Mouse (Mus musculus): ENCODE measurements around the gene Syncrip. TPM values are rescaled to one million over a fixed set of nuclear protein-coding genes. Genes with fewer than 3 reads are reported as not detected.
A peak's percentile ranks its signal among the peaks of the same experiment; 100 is the strongest.
"Not testable (repeated sequence)": the region's sequence is repeated elsewhere in the genome, so short reads cannot be mapped to it uniquely, and the experiment has no call there.

Syncrip gene
- polyA plus RNA-seq, 1 experiment, result 7.2 TPM

- H3K4me3 ChIP-seq (ENCODE audit: insufficient read depth, low read depth, low read length), result peak overlapping the region; percentile 57
- no peak for DNase-seq
- no peaks in the 10 kb centered on the region; the same call in 1 of the 2 replicates for H3K4me1 ChIP-seq (ENCODE audit: control insufficient read depth, insufficient read depth, low read length)
- H3K27ac ChIP-seq (ENCODE audit: insufficient read depth, low read depth, low read length), result peak overlapping the region; percentile 37
- no peaks in the 10 kb centered on the region for H3K36me3 ChIP-seq (ENCODE audit: control insufficient read depth, insufficient read depth, low read length)
- TF ChIP-seq POLR2A (IDR thresholded peaks at IDR 0.05; ENCODE audit: low read depth, low read length) (no peak), CTCF (conservative IDR thresholded peaks at IDR 0.05; ENCODE audit: insufficient read depth, insufficient read length, low read depth, low read length) (no peak)
- 1% methylated on average over 50 of the region's 52 CpGs for WGBS
- H3K27me3 ChIP-seq (replicated peaks; ENCODE audit: control insufficient read depth, insufficient read depth, low read length), result no peaks in the 10 kb centered on the region
Measured at GRCm38 (mm10) chr9:88482829-88483396, 539 bp upstream of the Syncrip start.

- Histone ChIP-seq H3K36me3 (ENCODE audit: control insufficient read depth, insufficient read depth, low read length) (no peaks in the 10 kb centered on the region; the same call in 1 of the 2 replicates), H3K27me3 (replicated peaks; ENCODE audit: control insufficient read depth, insufficient read depth, low read length) (no peaks in the 10 kb centered on the region), H3K4me3 (ENCODE audit: insufficient read depth, low read depth, low read length) (peak overlapping the region; percentile 78), H3K4me1 (ENCODE audit: control insufficient read depth, insufficient read depth, low read length) (no peaks in the 10 kb centered on the region; the same call in 1 of the 2 replicates), H3K27ac (ENCODE audit: insufficient read depth, low read depth, low read length) (peak overlapping the region; percentile 76)
- under 1% methylated on average over 41 of the region's 43 CpGs for WGBS
- no peak for TF ChIP-seq POLR2A (IDR thresholded peaks at IDR 0.05; ENCODE audit: low read depth, low read length)
- no peak for TF ChIP-seq CTCF (conservative IDR thresholded peaks at IDR 0.05; ENCODE audit: insufficient read depth, insufficient read length, low read depth, low read length)
- DNase-seq, result peak; percentile 60
Measured at GRCm38 (mm10) chr9:88481791-88482160, 598 bp downstream of the Syncrip start.

GRCm38 (mm10) chr9:88481061-88481790 lies 1.1 kb downstream of the Syncrip start:
- Histone ChIP-seq H3K4me3 (ENCODE audit: insufficient read depth, low read depth, low read length) (peak overlapping the region; percentile 78), H3K27ac (ENCODE audit: insufficient read depth, low read depth, low read length) (peak overlapping the region; percentile 76), H3K27me3 (replicated peaks; ENCODE audit: control insufficient read depth, insufficient read depth, low read length) (no peaks in the 10 kb centered on the region), H3K4me1 (ENCODE audit: control insufficient read depth, insufficient read depth, low read length) (no peaks in the 10 kb centered on the region; the same call in 1 of the 2 replicates), H3K36me3 (ENCODE audit: control insufficient read depth, insufficient read depth, low read length) (no peaks in the 10 kb centered on the region; the same call in none of the 2 replicates)
- TF ChIP-seq CTCF (conservative IDR thresholded peaks at IDR 0.05; ENCODE audit: insufficient read depth, insufficient read length, low read depth, low read length), result no peak
- TF ChIP-seq POLR2A (IDR thresholded peaks at IDR 0.05; ENCODE audit: low read depth, low read length), result no peak
- peak; percentile 38 for DNase-seq
- 2% methylated on average over 77 of the region's 78 CpGs for whole genome bisulfite sequencing

GRCm38 (mm10) chr9:88480120-88480519 lies 2.3 kb downstream of the Syncrip start:
- DNase-seq, result peak; percentile 2
- no peaks in the 10 kb centered on the region for H3K27me3 ChIP-seq (replicated peaks; ENCODE audit: control insufficient read depth, insufficient read depth, low read length)
- TF ChIP-seq CTCF (conservative IDR thresholded peaks at IDR 0.05; ENCODE audit: insufficient read depth, insufficient read length, low read depth, low read length) (no peak), POLR2A (IDR thresholded peaks at IDR 0.05; ENCODE audit: low read depth, low read length) (no peak)
- no peaks in the 10 kb centered on the region; the same call in none of the 2 replicates for H3K36me3 ChIP-seq (ENCODE audit: control insufficient read depth, insufficient read depth, low read length)
- WGBS, result 0% methylated on average over 1 of the region's 1 CpGs
- H3K4me1 ChIP-seq (ENCODE audit: control insufficient read depth, insufficient read depth, low read length), result no peaks in the 10 kb centered on the region; the same call in 1 of the 2 replicates
- H3K4me3 ChIP-seq (ENCODE audit: insufficient read depth, low read depth, low read length), result no peak overlapping the region
- no peak overlapping the region for H3K27ac ChIP-seq (ENCODE audit: insufficient read depth, low read depth, low read length)

GRCm38 (mm10) chr9:88476138-88476537 lies 6.2 kb downstream of the Syncrip start:
- H3K27ac ChIP-seq (ENCODE audit: insufficient read depth, low read depth, low read length), result no peak overlapping the region
- no peaks in the 10 kb centered on the region for H3K4me1 ChIP-seq (ENCODE audit: control insufficient read depth, insufficient read depth, low read length)
- DNase-seq, result peak; percentile 25
- TF ChIP-seq CTCF (conservative IDR thresholded peaks at IDR 0.05; ENCODE audit: insufficient read depth, insufficient read length, low read depth, low read length) (no peak), POLR2A (IDR thresholded peaks at IDR 0.05; ENCODE audit: low read depth, low read length) (no peak)
- no peaks in the 10 kb centered on the region for H3K27me3 ChIP-seq (replicated peaks; ENCODE audit: control insufficient read depth, insufficient read depth, low read length)
- 43% methylated on average over 1 of the region's 1 CpGs for WGBS
- H3K4me3 ChIP-seq (ENCODE audit: insufficient read depth, low read depth, low read length), result no peak overlapping the region
- H3K36me3 ChIP-seq (ENCODE audit: control insufficient read depth, insufficient read depth, low read length), result peaks cover 5% of the 10 kb centered on the region

- not testable (repeated sequence) for DNase-seq; H3K27ac ChIP-seq (ENCODE audit: insufficient read depth, low read depth, low read length); H3K4me1 ChIP-seq (ENCODE audit: control insufficient read depth, insufficient read depth, low read length); H3K4me3 ChIP-seq (ENCODE audit: insufficient read depth, low read depth, low read length); H3K27me3 ChIP-seq (replicated peaks; ENCODE audit: control insufficient read depth, insufficient read depth, low read length); H3K36me3 ChIP-seq (ENCODE audit: control insufficient read depth, insufficient read depth, low read length)
- 87% methylated on average over 3 of the region's 4 CpGs for WGBS
Measured at GRCm38 (mm10) chr9:88461017-88461416, 21.4 kb downstream of the Syncrip start.

GRCm38 (mm10) chr9:88439991-88440390 lies 42.4 kb downstream of the Syncrip start:
- H3K27ac ChIP-seq (ENCODE audit: insufficient read depth, low read depth, low read length), result no peak overlapping the region
- TF ChIP-seq CTCF (conservative IDR thresholded peaks at IDR 0.05; ENCODE audit: insufficient read depth, insufficient read length, low read depth, low read length), result no peak
- no peak for TF ChIP-seq POLR2A (IDR thresholded peaks at IDR 0.05; ENCODE audit: low read depth, low read length)
- H3K27me3 ChIP-seq (replicated peaks; ENCODE audit: control insufficient read depth, insufficient read depth, low read length), result no peaks in the 10 kb centered on the region
- WGBS, result 20% methylated on average over 5 of the region's 5 CpGs
- no peak for DNase-seq
- H3K36me3 ChIP-seq (ENCODE audit: control insufficient read depth, insufficient read depth, low read length), result peaks cover 1% of the 10 kb centered on the region; the same call in 1 of the 2 replicates
- no peak overlapping the region for H3K4me3 ChIP-seq (ENCODE audit: insufficient read depth, low read depth, low read length)
- H3K4me1 ChIP-seq (ENCODE audit: control insufficient read depth, insufficient read depth, low read length), result peaks cover 4% of the 10 kb centered on the region; the same call in 1 of the 2 replicates
